Mouse (Mus musculus): ENCODE measurements around the gene Zkscan5.
"Not testable (repeated sequence)": the region's sequence is repeated elsewhere in the genome, so short reads cannot be mapped to it uniquely, and the experiment has no call there.

Zkscan5 gene

DNA sequence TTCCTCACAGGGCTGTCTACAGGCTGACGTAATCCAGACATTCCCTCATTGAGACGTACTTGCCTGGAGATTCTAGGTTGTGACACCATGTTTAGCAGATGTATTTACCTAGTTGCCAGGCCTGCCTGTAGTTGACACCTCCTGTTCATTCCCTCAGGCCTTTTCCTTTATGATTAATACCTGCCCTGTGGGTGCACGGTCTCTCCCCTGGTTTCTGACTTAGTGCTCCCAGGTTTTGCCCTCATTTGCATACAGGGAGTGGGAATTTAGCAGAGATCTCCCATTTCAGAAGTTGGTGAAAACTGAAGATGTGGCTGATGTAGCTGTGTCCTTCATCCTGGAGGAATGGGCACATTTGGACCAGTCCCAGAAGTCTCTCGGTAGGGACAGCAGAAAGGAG is 7.9 kb downstream of the Zkscan5 start:
- CTCF ChIA-PET, result no interaction called here

DNA sequence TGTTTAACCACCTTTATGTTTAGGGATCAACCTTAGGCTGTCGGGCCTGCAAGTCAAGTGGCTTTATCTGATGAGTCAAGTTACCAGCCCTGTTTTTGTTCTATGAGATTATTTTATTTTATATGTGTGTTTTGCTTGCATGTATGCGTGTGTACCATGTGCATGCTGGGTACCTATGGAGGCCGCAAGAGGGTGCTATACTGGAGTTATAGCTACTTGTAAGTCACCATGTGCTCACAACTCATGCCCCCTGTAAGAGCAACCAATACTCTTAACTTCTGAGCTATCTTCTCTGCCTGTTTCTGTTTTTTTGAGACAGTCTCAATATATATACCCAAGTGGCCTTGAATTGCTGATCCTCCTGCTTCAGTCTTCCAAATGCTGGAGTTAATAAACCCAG is 9.1 kb downstream of the Zkscan5 start:
- CTCF ChIA-PET, result no interaction called here

DNA sequence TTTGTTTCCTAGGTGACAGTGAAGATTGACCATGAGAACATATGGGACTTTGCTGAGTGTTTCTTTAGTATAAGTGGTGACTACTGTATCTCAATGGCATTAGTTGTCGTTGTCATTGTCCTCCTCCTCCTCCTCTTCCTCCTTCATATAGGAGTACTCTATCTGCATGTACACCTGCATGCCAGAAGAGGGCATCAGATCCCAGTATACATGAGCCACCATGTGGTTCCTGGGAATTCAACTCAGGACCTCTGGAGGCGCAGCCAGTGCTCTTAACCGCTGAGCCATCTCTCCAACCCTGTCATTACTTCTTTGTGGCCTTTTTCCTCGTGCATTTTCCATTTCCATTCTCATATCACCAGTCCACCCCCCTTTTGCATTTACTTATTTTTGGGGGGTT is 10.3 kb downstream of the Zkscan5 start:
- CTCF ChIA-PET, result no interaction called here

DNA sequence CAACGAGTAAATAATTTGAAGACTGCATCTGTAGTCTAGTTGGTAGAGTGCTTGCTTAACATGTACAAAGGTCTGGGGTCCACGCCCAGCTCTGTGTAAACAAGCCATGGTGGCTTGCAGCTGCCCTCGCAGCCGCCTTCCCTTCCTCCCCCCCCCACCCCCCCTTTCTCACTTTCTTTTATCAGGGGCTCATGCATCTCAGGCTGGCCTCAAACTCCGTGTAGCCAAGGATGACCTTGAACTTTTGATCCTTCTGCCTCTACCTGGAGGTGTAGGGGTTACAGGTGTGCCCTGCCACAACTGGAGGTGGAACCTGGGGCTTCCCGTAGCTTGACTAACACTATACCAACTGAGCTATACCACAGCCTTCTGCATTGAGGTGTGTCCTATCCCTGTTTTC is 13.4 kb downstream of the Zkscan5 start:
- CTCF ChIA-PET, result no interaction called here

DNA sequence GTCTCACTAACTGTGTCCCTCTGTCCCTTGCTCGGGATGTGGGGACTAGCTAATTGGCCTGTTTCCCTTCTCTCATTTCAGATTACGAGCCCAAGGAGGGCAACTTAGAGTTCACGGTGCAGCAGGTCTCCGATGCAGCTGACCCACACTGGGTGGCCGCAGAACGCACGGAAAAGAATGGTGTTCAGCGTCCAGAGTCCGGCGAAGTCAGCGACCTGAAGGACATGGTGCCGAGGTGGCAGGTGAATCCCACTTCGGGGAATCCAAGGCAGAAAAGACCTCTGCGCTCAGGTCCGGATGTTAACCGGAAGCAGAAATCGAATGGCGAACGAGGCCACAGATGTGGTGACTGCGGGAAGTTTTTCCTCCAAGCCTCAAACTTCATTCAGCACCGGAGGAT is 13.8 kb downstream of the Zkscan5 start:
- CTCF ChIA-PET, result no interaction called here

DNA sequence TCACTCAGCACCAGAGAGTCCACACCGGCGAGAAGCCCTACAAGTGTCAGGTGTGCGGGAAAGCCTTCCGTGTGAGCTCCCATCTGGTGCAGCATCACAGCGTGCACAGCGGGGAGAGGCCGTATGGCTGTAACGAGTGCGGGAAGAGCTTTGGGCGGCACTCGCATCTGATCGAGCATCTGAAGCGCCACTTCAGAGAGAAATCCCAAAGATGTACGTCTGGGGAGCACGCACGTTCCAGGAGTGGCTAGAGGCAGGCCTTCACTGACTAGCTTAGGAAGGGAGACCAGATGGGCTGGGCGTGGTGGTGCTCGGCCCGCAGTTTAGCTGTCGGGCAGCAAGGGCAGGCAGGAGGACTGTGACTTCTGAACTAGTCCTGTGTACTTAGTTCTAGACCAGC is 14.3 kb downstream of the Zkscan5 start:
- CTCF ChIA-PET, result no interaction called here

DNA sequence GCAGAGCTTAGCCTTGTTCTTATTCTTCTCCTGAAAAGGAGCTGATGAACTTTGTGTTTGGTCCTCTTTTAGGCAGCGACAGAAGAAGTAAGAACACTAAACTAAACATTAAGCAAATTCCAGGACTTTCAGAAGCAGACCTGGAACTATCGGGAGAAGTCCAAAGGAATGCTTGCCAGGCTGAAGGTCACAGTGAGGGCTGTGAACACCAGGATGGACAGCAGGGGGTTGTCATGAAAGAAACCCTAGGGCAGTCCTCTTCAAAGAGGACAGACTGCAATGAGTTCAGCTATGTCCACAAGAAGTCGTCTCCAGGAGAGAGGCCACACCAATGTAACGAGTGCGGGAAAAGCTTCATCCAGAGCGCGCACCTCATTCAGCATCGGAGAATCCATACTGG is 15.6 kb downstream of the Zkscan5 start:
- CTCF ChIA-PET, result interaction anchor here (0.6 kb wide), 1 partner anchor 53 kb away, joined by 3 read pairs; the partner anchor contains the start of genes Cpsf4 and Ptcd1

DNA sequence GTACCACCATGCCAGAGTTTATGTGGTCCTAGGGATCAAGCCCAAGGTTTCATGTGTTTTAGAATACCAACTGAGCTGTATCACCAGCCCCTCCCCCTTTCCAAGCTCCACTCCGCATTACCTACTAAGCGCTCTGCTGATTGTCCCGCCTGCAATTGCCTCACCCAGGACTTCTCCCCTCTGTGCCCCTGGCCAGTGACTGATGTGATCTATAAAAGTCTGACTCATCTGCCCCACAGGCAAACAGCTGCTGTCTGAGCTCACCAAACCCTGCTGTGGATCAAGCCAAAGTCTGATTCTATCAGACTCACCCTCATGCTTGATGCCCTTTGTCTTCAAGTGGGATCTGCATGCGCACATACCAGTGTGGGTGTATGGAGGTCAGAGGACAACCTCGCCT is 18.5 kb downstream of the Zkscan5 start:
- CTCF ChIA-PET, result no interaction called here

DNA sequence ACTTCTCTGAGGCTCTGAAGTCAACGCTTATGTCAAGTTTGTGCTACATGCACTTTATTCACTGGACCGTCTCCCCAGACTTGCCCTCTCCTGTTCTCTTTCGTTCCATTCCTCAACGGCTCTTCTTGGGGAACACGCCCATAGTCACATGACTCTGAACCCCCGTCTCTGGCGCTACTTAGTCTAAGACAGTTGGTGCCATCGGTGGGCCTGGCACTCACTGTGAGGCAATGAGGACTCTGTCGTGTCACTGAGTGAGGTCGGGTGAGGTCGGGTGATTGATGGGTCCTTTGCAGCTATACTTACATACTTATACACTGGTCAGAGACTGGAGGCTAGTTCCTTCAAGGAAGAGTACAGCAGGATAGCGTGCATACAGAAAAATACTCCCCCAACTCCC is 19.0 kb downstream of the Zkscan5 start:
- CTCF ChIA-PET, result interaction anchor here (0.7 kb wide), 1 partner anchor 52 kb away, joined by 5 read pairs; no protein-coding TSS in a partner anchor

DNA sequence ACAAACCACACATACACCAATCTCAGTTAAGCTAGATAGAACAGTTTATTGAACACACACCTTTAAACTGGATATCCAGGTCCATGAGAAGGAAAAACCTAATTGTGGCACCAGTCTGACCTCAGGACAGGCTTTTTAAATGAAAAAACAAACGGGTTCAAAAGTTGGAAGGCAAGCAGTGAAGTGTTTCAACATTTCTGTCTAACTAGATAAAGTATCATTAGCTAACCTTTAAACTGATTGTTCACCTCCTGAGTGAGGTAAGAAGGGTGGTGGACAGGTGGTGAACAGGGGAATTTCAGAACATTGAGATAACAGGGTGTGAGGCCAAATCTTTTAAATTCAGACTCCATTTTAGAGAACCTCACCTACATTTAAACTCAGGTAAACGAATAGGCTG is 22.1 kb downstream of the Zkscan5 start:
- CTCF ChIA-PET, result no interaction called here

DNA sequence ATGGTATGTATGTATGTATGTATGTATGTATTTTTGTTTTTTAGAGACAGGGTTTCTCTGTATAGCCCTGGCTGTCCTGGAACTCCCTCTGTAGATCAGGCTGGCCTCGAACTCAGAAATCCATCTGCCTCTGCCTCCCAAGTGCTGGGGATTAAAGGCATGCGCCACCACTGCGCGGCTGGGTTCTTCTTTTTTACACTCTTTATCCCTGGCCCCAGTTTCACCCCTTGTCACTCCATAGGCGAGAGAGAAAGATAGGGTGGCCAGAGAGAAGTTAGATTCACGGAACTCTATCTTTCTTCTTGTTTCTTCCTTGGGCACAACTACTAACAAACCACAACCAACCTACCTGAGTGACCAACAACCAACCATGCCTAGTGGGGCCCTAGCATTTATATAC is 24.9 kb downstream of the Zkscan5 start:
- CTCF ChIA-PET, result not testable (repeated sequence)

DNA sequence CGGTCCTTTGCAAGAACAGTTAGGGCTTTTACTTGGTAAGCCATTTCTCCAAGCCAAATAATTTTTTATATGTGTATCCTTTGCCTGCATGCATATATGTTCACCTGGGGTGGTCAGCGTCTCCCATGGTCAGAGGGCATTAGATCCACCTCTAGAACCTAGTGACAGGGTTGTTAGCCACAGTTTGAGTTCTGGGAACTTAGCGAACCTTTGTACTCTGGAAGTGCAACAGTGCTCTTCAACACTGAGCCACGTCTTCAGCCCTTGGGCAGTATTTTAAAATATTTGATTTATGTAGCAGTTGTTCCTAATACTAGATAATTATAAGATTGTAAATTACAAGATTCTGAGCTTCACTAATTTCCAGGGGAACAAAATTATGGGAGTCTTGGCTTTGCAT is 26.3 kb downstream of the Zkscan5 start:
- CTCF ChIA-PET, result interaction anchor here (0.5 to 0.7 kb wide), 2 partner anchors 26 to 82 kb away, joined by 3 to 7 read pairs; partner anchors contain the start of gene Zkscan5

DNA sequence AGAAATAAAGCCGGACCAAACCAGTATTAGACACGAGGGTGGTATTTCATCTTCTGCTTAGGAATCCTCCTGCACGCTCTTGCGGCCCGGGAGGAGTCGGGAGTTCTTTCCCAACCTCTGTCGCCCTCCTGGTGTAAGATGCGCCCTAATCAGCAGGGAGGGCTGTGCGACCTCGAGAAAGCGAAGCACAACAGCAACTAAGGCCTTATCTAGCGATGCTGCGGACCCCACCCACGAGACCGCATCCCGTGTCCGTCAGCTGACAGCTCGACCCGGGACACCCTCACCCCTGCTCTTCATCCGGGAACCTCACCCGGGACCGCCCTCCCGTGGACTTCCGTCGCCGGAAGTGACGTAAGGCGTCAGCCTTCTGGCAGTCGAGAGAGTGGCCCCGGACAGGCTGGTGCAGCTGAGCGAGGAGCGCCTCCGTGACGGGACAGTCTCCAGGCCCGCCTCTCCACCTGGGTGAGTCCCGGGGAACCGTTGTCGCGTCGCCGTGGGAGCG is 27.1 kb downstream of the Zkscan5 start, which contains the start of gene Zfp655:
Zfp655 (plus strand) TSS at position 349 of the 505 bp plus-strand sequence.
- CTCF ChIA-PET, result no interaction called here

DNA sequence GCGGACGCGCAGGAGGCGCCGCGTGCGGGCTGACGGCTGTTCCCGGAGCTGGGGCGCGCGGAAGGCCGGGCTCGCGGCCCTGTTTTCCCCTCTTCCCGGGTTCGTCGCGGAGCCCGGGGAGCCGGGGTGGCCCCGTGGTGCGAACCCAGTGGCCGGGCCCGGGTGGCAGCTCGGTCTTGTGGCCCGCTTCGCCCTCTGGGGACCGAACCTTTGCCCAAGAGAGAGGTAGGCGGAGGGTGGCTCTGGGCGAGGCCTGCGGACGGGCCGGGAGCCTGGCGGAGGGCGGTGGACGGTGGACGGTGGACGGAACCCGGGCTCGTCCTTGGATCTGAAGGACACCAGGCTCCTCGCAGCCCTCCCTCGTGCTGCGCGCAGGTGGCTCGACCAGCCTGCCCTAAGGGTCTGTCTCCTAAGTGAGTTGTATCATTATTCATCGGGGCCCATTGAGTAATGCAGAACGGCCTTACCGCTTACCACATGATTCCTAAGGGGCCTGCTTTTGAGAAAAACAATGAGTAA is 27.6 kb downstream of the Zkscan5 start:
- CTCF ChIA-PET, result no interaction called here

DNA sequence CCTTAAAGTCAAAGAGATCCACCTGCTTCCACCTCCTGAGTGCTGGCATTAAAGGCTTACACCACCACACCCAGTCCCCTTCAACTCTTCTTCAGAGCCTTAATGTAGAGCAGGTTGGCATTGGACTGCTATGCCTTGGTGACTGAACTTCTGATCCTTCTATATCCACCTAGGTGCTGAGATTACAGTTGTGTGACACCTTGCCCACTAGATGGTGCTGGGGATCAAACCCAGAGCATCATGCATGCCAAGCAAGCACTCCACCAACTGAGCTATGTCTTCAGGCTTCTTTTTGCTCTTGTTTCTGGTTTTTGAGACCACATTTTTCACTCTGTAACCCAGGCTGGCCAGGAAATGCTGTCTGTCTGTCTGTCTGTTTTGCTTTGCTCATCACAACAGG is 30.3 kb downstream of the Zkscan5 start:
- CTCF ChIA-PET, result no interaction called here

DNA sequence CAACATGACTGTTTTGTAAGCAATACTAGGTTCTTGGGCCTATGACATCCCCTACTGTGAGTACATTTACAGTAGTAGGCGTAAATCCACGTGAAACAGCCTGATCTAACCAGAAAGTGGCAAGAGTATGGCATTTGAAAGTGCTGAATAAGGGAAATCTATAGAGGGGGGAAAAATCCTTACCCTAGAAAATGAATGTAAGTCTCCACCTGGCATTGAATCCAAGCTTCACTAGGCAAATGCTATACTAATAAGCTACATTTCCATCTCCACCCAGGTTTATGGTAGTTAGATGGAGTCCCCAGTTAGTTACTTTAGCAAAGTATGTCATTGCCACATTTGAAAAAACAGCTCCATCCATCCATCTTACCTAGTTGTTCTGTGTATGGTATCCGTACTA is 45.2 kb downstream of the Zkscan5 start:
- CTCF ChIA-PET, result no interaction called here

Data from spleen, embryonic (tissue).